Mouse (Mus musculus) lung, postnatal 0 days (tissue): Measurements from ENCODE around the gene Nomo1. TPM values are rescaled to one million over a fixed set of nuclear protein-coding genes. Genes with fewer than 3 reads are reported as not detected.

Experiments used
- ATAC-seq: fragments of 200-750 bp; cut with Nextera tagmentation; 2 replicates; pipeline ENCODE4 v1.8.0; 2017; ENCODE audit warnings: moderate library complexity
- DNase-seq: peaks from one replicate; pipeline ENCODE4 v3.0.0-alpha.2; 2016; ENCODE audit warnings: low spot score
- H3K27ac ChIP-seq: fragments of 300-500 bp; sonication (generic); 2 replicates; pipeline ENCODE4 v1.5.1; 2014; ENCODE audit warnings: antibody characterized with exemption, mild to moderate bottlenecking, low read length, mixed read lengths
- H3K27me3 ChIP-seq: fragments of 300-500 bp; sonication (generic); replicated peaks from 2 replicates; pipeline ENCODE4 v1.6.1; 2014; ENCODE audit warnings: low read length, mixed read lengths; ENCODE audit not compliant: insufficient read depth
- H3K36me3 ChIP-seq: fragments of 300-500 bp; sonication (generic); 2 replicates; pipeline ENCODE4 v1.6.1; 2014; ENCODE audit warnings: low read length, mixed read lengths; ENCODE audit not compliant: insufficient read depth
- H3K4me1 ChIP-seq: fragments of 300-500 bp; sonication (generic); 2 replicates; pipeline ENCODE4 v1.6.1; 2014; ENCODE audit warnings: antibody characterized with exemption, low read depth, low read length, mixed read lengths; ENCODE audit not compliant: insufficient read depth
- H3K4me2 ChIP-seq: fragments of 300-500 bp; sonication (generic); replicated peaks from 2 replicates; pipeline ENCODE4 v1.6.1; 2014; ENCODE audit warnings: low read depth, mild to moderate bottlenecking, low read length, moderate library complexity, mixed read lengths
- H3K4me3 ChIP-seq: fragments of 300-500 bp; sonication (generic); 2 replicates; pipeline ENCODE4 v1.5.1; 2014; ENCODE audit warnings: low read depth, low read length
- H3K9ac ChIP-seq: fragments of 300-500 bp; sonication (generic); replicated peaks from 2 replicates; pipeline ENCODE4 v1.6.1; 2014; ENCODE audit warnings: low read depth, mild to moderate bottlenecking
- H3K9me3 ChIP-seq: fragments of 300-500 bp; sonication (generic); 2 replicates; pipeline ENCODE4 v1.6.1; 2016; ENCODE audit warnings: low read length, mixed read lengths
- CTCF ChIP-seq: IDR thresholded peaks from 2 replicates; pipeline ENCODE4 v1.5.1; 2016; ENCODE audit warnings: antibody characterized with exemption, mild to moderate bottlenecking
- EP300 ChIP-seq: IDR thresholded peaks from 2 replicates; pipeline ENCODE4 v1.6.1; 2016; ENCODE audit warnings: antibody characterized with exemption, mild to moderate bottlenecking, control low read depth
- WGBS: fragments of 180-500 bp; shearing (Covaris S2); extraction: QIAGEN DNeasy Blood & Tissue Kit; methylation state at CpG from one replicate; pipeline ENCODE4 v1.1.7; 2014; 5-methylcytosine and 5-hydroxymethylcytosine counted together
- polyA plus RNA-seq: library from polyadenylated mRNA; unstranded; fragments of >200 nt; fragmentation: Nextera tagmentation; extraction: Ambion mirVana; gene quantifications from 2 replicates; pipeline ENCODE4 v1.2.1, GENCODE M21; 2015

Gene Nomo1
- polyA plus RNA-seq, 1 experiment from 2014 or later = 17.8 TPM

- WGBS = 70% methylated on average over 3 of the region's 3 CpGs
- no peaks in the 10 kb centered on the region for H3K9me3 ChIP-seq
- H3K36me3 ChIP-seq = no peaks in the 10 kb centered on the region
- no peaks in the 10 kb centered on the region for H3K4me1 ChIP-seq
- no peak for TF ChIP-seq CTCF
- TF ChIP-seq EP300 = no peak
- H3K9ac ChIP-seq = no peak overlapping the region
- DNase-seq (no peak), ATAC-seq (no peak)
- no peaks in the 10 kb centered on the region for H3K27me3 ChIP-seq
- no peak overlapping the region for H3K27ac ChIP-seq
- H3K4me3 ChIP-seq = no peak overlapping the region
- H3K4me2 ChIP-seq = no peak overlapping the region
Observed at GRCm38 (mm10) chr7:46110079-46110478, 76.6 kb downstream of the Nomo1 start.

DNA sequence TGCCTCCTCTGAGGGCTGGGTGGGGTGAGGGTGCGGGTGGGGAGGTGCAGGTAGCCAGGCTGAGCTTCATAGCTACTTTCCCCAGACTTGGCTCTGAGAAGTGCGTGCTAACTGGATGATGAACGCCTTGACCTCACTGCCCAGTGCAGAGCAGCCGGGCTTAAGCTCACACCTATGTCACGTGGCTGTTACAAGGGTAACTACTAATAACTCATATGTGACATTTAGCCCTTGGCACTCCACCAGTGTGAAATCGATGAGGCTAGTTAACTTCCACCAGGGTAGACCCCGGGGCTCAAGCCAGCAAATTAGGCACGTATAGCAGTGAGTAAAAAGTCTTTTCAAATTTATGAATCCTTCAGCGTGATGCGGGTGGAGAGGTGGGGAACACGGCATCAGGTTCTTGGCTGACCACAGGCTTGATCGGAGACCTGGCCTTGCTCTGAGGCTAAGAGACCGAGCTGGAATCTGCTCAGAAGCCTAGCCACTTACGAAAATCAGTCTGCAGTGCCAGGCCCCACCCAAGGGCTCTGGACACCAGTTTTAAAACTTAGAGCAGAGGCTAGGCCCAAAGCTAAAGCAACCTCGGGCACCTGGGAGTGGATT is 77.8 kb downstream of the Nomo1 start:
- H3K36me3 ChIP-seq = no peaks in the 10 kb centered on the region
- no peak overlapping the region for H3K4me3 ChIP-seq
- no peaks in the 10 kb centered on the region for H3K4me1 ChIP-seq
- H3K9me3 ChIP-seq = no peaks in the 10 kb centered on the region
- no peaks in the 10 kb centered on the region for H3K27me3 ChIP-seq
- TF ChIP-seq CTCF (no peak), EP300 (no peak)
- ATAC-seq (no peak), DNase-seq (no peak)
- WGBS = 67% methylated on average over 15 of the region's 15 CpGs
- H3K4me2 ChIP-seq = no peak overlapping the region
- H3K9ac ChIP-seq = no peak overlapping the region
- no peak overlapping the region for H3K27ac ChIP-seq

- WGBS = 58% methylated on average over 6 of the region's 6 CpGs
- H3K36me3 ChIP-seq = no peaks in the 10 kb centered on the region
- H3K4me3 ChIP-seq = no peak overlapping the region
- no peak overlapping the region for H3K4me2 ChIP-seq
- no peak overlapping the region for H3K27ac ChIP-seq
- no peaks in the 10 kb centered on the region for H3K9me3 ChIP-seq
- TF ChIP-seq CTCF = no peak
- TF ChIP-seq EP300 = no peak
- H3K4me1 ChIP-seq = no peaks in the 10 kb centered on the region
- DNase-seq (no peak), ATAC-seq (no peak)
- no peaks in the 10 kb centered on the region for H3K27me3 ChIP-seq
- no peak overlapping the region for H3K9ac ChIP-seq
Observed at GRCm38 (mm10) chr7:46111938-46112337, 78.4 kb downstream of the Nomo1 start.

GRCm38 (mm10) chr7:46113435-46113834 is 79.9 kb downstream of the Nomo1 start:
- ATAC-seq (no peak), DNase-seq (no peak)
- no peak overlapping the region for H3K9ac ChIP-seq
- no peak overlapping the region for H3K4me3 ChIP-seq
- no peak overlapping the region for H3K4me2 ChIP-seq
- no peaks in the 10 kb centered on the region for H3K4me1 ChIP-seq
- H3K27me3 ChIP-seq = no peaks in the 10 kb centered on the region
- H3K9me3 ChIP-seq = no peaks in the 10 kb centered on the region
- H3K27ac ChIP-seq = no peak overlapping the region
- TF ChIP-seq CTCF (no peak), EP300 (no peak)
- WGBS = 56% methylated on average over 3 of the region's 3 CpGs
- H3K36me3 ChIP-seq = no peaks in the 10 kb centered on the region

GRCm38 (mm10) chr7:46116118-46116581 is 82.7 kb downstream of the Nomo1 start:
- 32% methylated on average over 10 of the region's 10 CpGs for WGBS
- DNase-seq = no peak
- no peaks in the 10 kb centered on the region for H3K27me3 ChIP-seq
- no peaks in the 10 kb centered on the region for H3K36me3 ChIP-seq
- no peak overlapping the region for H3K4me2 ChIP-seq
- TF ChIP-seq EP300 = no peak
- no peak for TF ChIP-seq CTCF
- no peak overlapping the region for H3K4me3 ChIP-seq
- H3K9me3 ChIP-seq = no peaks in the 10 kb centered on the region
- no peak overlapping the region for H3K9ac ChIP-seq
- H3K27ac ChIP-seq = no peak overlapping the region
- ATAC-seq = no peak; the same call in 1 of the 2 replicates
- H3K4me1 ChIP-seq = no peaks in the 10 kb centered on the region

DNA sequence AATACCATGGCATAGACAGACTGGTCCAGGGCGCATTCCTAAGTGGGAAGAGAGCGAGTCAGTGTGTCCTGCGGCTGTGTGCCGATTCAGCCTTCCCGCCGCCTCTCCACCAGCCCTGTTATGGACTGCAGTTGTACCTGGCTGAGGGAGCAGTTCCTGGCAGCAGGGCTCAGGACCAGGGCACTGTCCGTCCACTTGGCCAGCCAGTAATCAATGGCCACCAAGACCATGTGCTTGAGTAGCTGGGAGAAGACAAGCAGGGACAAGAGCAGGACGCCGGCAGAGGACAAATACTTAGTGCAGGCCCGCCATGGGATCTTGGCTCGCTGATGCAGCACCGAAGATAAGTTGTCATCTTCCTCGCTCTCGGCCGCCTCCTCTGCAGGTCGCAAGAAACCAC is 83.5 kb downstream of the Nomo1 start:
- Histone ChIP-seq H3K27ac (no peak overlapping the region), H3K27me3 (no peaks in the 10 kb centered on the region), H3K9me3 (no peaks in the 10 kb centered on the region), H3K4me3 (no peak overlapping the region), H3K4me2 (no peak overlapping the region), H3K36me3 (no peaks in the 10 kb centered on the region), H3K4me1 (no peaks in the 10 kb centered on the region), H3K9ac (no peak overlapping the region)
- TF ChIP-seq EP300 (no peak), CTCF (no peak)
- no peak for ATAC-seq
- 92% methylated on average over 16 of the region's 16 CpGs for WGBS
- no peak for DNase-seq

GRCm38 (mm10) chr7:46122964-46123363 is 89.5 kb downstream of the Nomo1 start:
- ATAC-seq (peak; percentile 60), DNase-seq (peak; percentile 26)
- H3K27ac ChIP-seq = no peak overlapping the region
- H3K9me3 ChIP-seq = no peaks in the 10 kb centered on the region
- no peaks in the 10 kb centered on the region for H3K4me1 ChIP-seq
- WGBS = 13% methylated on average over 4 of the region's 4 CpGs
- no peak overlapping the region for H3K4me2 ChIP-seq
- no peaks in the 10 kb centered on the region for H3K36me3 ChIP-seq
- no peak overlapping the region for H3K4me3 ChIP-seq
- no peak overlapping the region for H3K9ac ChIP-seq
- no peaks in the 10 kb centered on the region for H3K27me3 ChIP-seq
- no peak for TF ChIP-seq CTCF
- no peak for TF ChIP-seq EP300
